Mouse (Mus musculus): ENCODE results near the gene Apof. TPM values are rescaled to one million over a fixed set of nuclear protein-coding genes. Genes with fewer than 3 reads are reported as not detected.
"Not testable (repeated sequence)": the region's sequence is repeated elsewhere in the genome, so short reads cannot be mapped to it uniquely, and the experiment has no call there.

Gene Apof
- total RNA-seq, 4 experiments from 2014 or later: not detected

DNA sequence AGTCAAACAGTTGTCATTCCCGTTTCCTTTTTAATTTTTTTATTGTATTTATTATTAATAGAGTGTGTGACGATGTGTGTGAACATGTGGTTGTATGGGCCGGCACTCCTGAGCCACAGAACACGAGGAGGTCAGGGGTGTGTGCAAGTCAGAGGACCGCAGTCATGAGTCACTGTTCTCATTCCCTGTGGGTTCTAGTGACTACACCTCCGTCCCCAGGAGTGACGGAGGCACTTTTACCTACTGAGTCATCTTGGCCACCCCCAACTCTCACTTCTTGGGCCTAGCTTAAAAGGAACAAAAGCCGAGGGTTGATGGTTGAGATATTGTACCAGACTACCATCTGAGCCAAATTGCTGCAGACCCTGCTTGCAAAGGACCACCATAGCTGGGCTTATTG, 12.1 kb upstream of the Apof start:
- DNase-seq (ENCODE audit: low spot score in 2 of 2): no peak

DNA sequence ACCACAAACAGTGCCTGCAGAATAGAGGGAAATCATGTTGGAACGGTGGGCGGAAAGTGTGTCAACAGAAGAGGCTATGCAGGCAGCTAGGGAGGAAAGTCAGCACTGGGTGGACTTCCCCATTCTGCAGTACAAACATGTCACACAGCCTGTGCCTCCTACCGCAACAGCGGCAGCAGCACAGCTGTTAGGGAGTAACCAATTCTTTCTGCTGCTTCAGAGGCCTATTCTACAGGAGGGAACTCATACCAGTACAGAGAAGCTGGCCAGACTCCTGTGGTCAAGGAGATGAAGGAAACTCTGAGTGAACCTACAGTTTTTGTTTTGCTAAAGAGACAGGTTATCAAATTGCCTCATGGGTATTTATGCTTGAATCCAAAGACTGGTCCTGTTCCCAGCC, 9.5 kb upstream of the Apof start:
- DNase-seq (ENCODE audit: low spot score in 2 of 2): no peak

DNA sequence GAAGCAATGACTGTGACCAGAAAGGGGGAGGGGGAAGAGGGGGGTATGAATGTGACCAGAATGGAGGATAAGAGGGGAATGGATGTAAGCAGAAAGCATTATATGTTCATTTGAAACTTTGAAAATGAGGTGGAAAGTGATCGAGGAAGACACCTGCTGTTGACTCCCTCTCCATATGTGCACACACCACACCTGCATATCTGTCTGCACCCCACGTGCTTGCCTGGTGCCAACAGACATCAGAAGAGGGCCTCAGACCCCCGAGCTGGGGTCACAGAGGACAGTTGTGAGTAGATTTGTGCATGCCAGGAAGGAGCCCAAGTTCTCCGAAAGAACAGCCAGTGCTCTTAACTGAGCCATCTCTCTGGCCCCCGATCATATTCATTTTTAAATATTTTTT, 8.5 kb upstream of the Apof start:
- DNase-seq (ENCODE audit: low spot score in 2 of 2): no peak

DNA sequence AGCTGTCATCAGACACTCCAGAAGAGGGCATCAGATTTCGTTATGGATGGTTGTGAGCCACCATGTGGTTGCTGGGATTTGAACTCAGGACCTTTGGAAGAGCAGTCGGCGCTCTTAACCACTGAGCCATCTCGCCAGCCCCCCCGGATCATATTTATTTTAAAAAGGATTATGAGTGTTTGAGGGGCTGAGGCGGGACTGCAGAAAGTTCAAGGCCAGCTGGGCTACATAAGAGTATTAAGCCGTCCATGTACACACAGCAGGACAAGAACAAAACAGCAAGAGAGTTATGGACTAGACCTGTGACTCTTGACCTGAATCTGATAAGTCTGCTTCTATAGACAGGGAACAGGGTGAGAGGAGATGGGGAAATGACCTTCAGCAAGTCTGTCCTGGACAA, 8.1 kb upstream of the Apof start:
- DNase-seq (ENCODE audit: low spot score in 2 of 2): not testable (repeated sequence)

- DNase-seq (ENCODE audit: low spot score in 2 of 2): no peak
Measured at GRCm38 (mm10) chr10:128262300-128262699, 6.2 kb upstream of the Apof start.

GRCm38 (mm10) chr10:128263393-128264310, 4.8 kb upstream of the Apof start:
- no peak for DNase-seq (ENCODE audit: low spot score in 2 of 2)

GRCm38 (mm10) chr10:128269206-128269910, 887 bp downstream of the Apof start:
- no peak for DNase-seq (ENCODE audit: low spot score in 2 of 2)

DNA sequence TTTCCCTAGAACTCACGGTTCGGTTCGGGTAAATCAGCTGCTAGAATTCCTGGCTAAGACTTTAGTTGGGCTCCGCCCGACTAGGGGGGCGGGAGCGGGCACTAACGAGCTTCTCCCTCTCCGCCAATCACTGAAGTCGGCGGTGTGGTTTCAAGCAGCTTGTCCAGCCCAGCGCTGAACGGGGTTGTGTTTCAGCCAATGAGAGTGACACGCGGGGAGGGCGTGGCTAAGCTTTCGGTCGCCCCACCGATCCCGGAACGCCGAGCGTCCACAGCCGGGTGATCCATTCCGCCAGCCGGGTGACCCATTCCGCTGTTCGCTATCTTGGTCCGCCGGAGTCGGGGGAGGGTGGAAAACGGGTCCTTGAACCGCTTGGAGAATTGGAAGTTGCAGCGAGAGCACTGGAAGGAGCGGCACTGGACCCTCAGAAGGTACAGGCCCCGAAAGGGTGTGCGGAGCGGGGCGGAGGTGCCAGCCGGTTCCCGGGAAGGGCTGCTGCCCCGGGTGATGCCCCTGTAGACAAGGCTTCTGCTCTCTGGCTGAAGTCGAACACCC, 1.9 kb downstream of the Apof start, which contains the start of gene Stat2:
Gene Stat2 (plus strand): TSS at position 273 of the 555 bp plus-strand sequence.
- peak; percentile 97 to 98 for DNase-seq (ENCODE audit: low spot score in 2 of 2)

DNA sequence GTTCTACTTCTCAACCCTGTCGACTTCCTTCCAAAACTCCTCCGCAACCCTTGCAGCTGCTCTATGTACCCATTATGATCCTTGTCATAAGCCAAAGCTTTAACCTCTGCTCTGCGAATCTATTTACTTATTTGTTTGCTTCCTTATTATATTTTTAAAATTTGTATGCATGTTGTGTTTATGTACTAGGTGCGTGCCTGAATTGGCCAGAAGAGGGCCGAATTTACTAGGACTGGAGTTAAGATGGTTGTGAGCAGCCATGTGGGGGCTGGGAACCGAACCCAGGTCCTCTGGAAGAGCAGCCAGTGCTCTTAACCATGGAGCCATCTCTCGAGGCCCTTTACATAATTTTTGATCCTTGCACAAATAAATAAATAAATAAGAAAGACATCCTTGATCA, 2.4 kb downstream of the Apof start:
- no peak for DNase-seq (ENCODE audit: low spot score in 2 of 2)

- DNase-seq (ENCODE audit: low spot score in 2 of 2): no peak
Measured at GRCm38 (mm10) chr10:128271883-128272282, 3.4 kb downstream of the Apof start.

- DNase-seq (ENCODE audit: low spot score in 2 of 2): not testable (repeated sequence)
Measured at GRCm38 (mm10) chr10:128272819-128273439, 4.5 kb downstream of the Apof start.

DNA sequence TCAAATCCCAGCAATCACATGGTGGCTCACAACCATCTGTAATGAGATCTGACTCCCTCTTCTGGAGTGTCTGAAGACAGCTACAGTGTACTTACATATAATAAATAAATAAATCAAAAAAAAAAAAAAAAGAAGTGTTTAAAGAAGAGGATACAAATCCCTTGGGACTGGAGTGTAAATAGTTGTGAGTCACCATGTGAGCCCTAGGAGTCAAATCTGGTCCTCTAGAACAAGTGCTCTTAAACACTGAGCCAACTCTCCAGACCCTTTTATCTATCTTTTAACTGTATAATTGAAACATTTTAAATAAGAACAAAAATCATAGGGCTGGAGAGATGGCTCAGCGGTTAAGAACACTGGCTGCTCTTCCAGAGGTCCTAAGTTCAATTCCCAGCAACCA, 6.9 kb downstream of the Apof start:
- not testable (repeated sequence) for DNase-seq (ENCODE audit: low spot score in 2 of 2)

DNA sequence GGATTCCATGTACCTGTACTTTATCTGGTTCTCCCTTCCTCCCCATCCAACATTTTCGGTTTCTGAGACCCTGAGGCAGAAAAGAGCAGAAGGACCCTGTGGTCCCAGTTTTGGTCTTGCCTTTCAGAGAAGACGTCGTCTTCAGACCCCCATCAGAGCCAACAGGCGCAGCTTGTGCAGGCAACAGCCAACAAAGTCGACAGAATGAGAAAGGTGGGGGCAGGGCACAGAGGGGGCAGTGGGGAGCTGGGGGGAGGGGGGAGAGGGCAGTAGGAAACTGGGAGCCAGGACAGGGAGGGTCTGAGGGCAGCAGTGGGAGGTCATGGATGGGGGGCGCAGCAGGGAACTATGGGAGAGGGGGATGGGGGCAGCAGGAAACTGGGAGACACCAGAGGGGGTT, 9.7 kb downstream of the Apof start:
- no peak for DNase-seq (ENCODE audit: low spot score in 2 of 2)

GRCm38 (mm10) chr10:128280943-128281342, 12.5 kb downstream of the Apof start:
- DNase-seq (ENCODE audit: low spot score in 2 of 2): no peak

DNA sequence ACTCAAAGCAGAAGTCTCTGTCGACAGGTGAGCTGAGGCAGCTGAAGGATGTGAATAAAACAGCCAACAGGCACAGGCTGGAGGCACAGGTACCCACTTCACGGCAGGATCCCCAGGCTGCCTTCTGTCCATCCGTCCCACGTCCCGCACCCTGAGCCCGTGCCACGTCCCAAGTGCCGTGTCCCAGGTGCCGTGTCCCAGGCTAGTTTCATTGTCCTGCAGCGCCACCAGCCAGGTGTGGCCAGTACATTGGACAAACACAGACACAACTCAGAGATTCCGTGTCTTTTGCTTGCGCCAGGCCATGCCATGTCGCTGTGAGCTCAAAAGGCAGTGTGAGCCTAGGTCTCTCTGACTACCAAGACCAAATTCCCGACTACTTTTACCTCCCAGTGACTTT, 13.2 kb downstream of the Apof start:
- DNase-seq (ENCODE audit: low spot score in 2 of 2): no peak

- DNase-seq (ENCODE audit: low spot score in 2 of 2): no peak
Measured at GRCm38 (mm10) chr10:128282886-128283450, 14.5 kb downstream of the Apof start.

GRCm38 (mm10) chr10:128283604-128284579, 15.4 kb downstream of the Apof start:
- DNase-seq (ENCODE audit: low spot score in 2 of 2): peak in 1 of 2 experiments; percentile 56

GRCm38 (mm10) chr10:128290594-128290993, 22.1 kb downstream of the Apof start:
- DNase-seq (ENCODE audit: low spot score in 2 of 2): not testable (repeated sequence)

- DNase-seq (ENCODE audit: low spot score in 2 of 2): no peak
Measured at GRCm38 (mm10) chr10:128296370-128297090, 28.1 kb downstream of the Apof start.
